Mouse (Mus musculus) liver, embryonic 14.5 days (tissue): Measurements from ENCODE around the gene Pax8. TPM values are rescaled to one million over a fixed set of nuclear protein-coding genes. Genes with fewer than 3 reads are reported as not detected.

Experiments used
- ATAC-seq: fragments of 200-750 bp; cut with Nextera tagmentation; 2 replicates; pipeline ENCODE4 v1.8.0; 2017; ENCODE audit warnings: moderate number of reproducible peaks, mild to moderate bottlenecking, moderate library complexity; ENCODE audit not compliant: insufficient read depth
- DNase-seq, 3 experiments: peaks; one replicate each; pipeline ENCODE4 v3.0.0-alpha.2; 2012 to 2013; ENCODE audit warnings: low read depth in 3 of 3, low spot score in 3 of 3
- H3K27ac ChIP-seq: fragments of 300-500 bp; sonication (generic); 2 replicates; pipeline ENCODE4 v1.5.1; 2014; ENCODE audit warnings: moderate library complexity, mild to moderate bottlenecking, control low read depth, inconsistent platforms
- H3K27me3 ChIP-seq: fragments of 300-500 bp; sonication (generic); 2 replicates; pipeline ENCODE4 v1.6.1; 2014; ENCODE audit warnings: mild to moderate bottlenecking, low read length, moderate library complexity; ENCODE audit not compliant: control insufficient read depth, insufficient read depth
- H3K36me3 ChIP-seq: fragments of 300-500 bp; sonication (generic); replicated peaks from 2 replicates; pipeline ENCODE4 v1.6.1; 2014; ENCODE audit warnings: low read depth; ENCODE audit not compliant: control insufficient read depth, insufficient read depth
- H3K4me1 ChIP-seq, 2 experiments: fragments of 200-500 bp in 1 of 2; fragments of 300-500 bp in 1 of 2; sonication (generic) in 1 of 2; replicated peaks; 2 replicates each; pipeline ENCODE4 v1.6.1; 2012 to 2014; ENCODE audit warnings: antibody characterized with exemption in 1 of 2, inconsistent platforms in 1 of 2, low read length in 1 of 2; ENCODE audit not compliant: control insufficient read depth in 2 of 2, insufficient read depth in 2 of 2
- H3K4me2 ChIP-seq: fragments of 300-500 bp; sonication (generic); 2 replicates; pipeline ENCODE4 v1.6.1; 2014; ENCODE audit warnings: low read depth, mild to moderate bottlenecking, control low read depth, moderate library complexity
- H3K4me3 ChIP-seq, 2 experiments: fragments of 200-500 bp in 1 of 2; fragments of 300-500 bp in 1 of 2; sonication (generic) in 1 of 2; 2 replicates each; pipeline ENCODE4 v1.5.1; 2012 to 2014; ENCODE audit warnings: low read depth in 2 of 2, low read length in 2 of 2, mild to moderate bottlenecking in 2 of 2, control low read depth in 1 of 2, inconsistent platforms in 1 of 2, moderate library complexity in 1 of 2; ENCODE audit not compliant: insufficient read depth in 1 of 2
- H3K9ac ChIP-seq: fragments of 300-500 bp; sonication (generic); replicated peaks from 2 replicates; pipeline ENCODE4 v1.6.1; 2014; ENCODE audit warnings: mild to moderate bottlenecking, control low read depth, moderate library complexity
- H3K9me3 ChIP-seq: fragments of 300-500 bp; sonication (generic); 2 replicates; pipeline ENCODE4 v1.6.1; 2016; ENCODE audit warnings: low read length, mixed read lengths; ENCODE audit not compliant: control insufficient read depth
- CTCF ChIP-seq: IDR thresholded peaks from 2 replicates; pipeline ENCODE4 v1.5.1; 2016; ENCODE audit warnings: antibody characterized with exemption, low read depth, control low read depth
- EP300 ChIP-seq: IDR thresholded peaks from 2 replicates; pipeline ENCODE4 v1.6.1; 2016; ENCODE audit warnings: antibody characterized with exemption, low read depth
- whole genome bisulfite sequencing: fragments of 180-500 bp; shearing (Covaris S2); extraction: QIAGEN DNeasy Blood & Tissue Kit; methylation state at CpG from one replicate; pipeline ENCODE4 v1.1.7; 2014; ENCODE audit not compliant: insufficient replicate concordance; 5-methylcytosine and 5-hydroxymethylcytosine counted together
- polyA plus RNA-seq, 2 experiments: library from polyadenylated mRNA; depleted of rRNA in 1 of 2; stranded (reverse) in 1 of 2; unstranded in 1 of 2; fragments of >200 nt; fragmentation: Nextera tagmentation in 1 of 2; extraction: Ambion mirVana in 1 of 2; gene quantifications; 2 replicates each; pipeline versions ENCODE4 v1.2.1 to v1.2.3; 2012 to 2014

The Pax8 gene
- polyA plus RNA-seq, 2 experiments = 0.03 TPM; not detected in 1

DNA sequence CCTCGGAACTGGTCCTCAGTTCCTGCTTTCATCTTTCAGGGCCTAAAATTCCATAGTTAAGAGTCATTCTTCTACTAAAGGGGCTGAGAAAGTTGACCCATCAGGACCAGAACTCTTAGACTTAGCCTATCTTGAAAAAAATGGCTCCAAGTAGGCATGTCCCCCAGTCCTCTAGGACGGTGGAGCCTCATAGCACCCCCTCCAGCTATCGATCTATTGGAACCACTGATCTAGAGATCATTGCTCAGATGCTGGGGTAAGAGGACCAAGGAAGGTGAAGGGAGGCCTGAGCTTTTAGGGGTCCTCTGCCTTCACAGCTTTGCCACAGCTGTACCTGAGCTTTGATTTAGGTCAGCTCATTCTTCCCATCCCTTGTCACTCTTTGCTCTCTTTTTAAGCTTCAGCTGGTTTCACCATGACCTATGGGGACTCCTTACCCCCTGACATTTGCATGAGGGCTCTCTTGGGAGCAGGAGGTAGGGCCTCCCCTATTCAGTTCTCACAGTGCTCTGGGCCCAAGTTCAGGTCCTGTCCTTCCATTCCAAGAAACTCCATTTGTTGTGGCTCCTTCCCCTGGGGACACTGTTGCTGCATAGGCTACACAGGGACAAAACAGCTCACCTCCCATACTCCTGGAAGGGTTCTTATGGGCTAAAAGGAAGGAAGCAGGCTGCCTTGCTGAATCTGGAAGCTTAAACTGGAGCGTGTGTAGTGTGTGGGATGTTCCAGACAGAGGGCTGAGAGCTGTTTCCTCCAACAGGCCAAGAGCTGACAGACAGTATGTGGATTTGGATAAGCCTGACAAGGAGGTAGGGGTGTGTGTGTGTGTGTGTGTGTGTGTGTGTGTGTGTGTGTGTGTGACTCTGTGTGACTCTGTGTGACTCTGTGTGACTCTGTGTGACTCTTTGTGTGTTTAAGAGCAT, 87.8 kb downstream of the Pax8 start:
- Histone ChIP-seq H3K36me3 (no peaks in the 10 kb centered on the region), H3K4me1 (peaks cover 18 to 31% of the 10 kb centered on the region in 2 experiments; a peak in 3 of 4 replicates), H3K4me3 (peak overlapping the region; percentile 57 to 70; a peak in 3 of 4 replicates), H3K27ac (no peak overlapping the region), H3K4me2 (peak overlapping the region; percentile 79), H3K9me3 (no peaks in the 10 kb centered on the region), H3K9ac (peak overlapping the region; percentile 72; the same call in 1 of the 2 replicates), H3K27me3 (no peaks in the 10 kb centered on the region)
- DNase-seq (no peak), ATAC-seq (no peak)
- TF ChIP-seq EP300 = no peak
- no peak for TF ChIP-seq CTCF
- WGBS = 66% methylated on average over 4 of the region's 4 CpGs

DNA sequence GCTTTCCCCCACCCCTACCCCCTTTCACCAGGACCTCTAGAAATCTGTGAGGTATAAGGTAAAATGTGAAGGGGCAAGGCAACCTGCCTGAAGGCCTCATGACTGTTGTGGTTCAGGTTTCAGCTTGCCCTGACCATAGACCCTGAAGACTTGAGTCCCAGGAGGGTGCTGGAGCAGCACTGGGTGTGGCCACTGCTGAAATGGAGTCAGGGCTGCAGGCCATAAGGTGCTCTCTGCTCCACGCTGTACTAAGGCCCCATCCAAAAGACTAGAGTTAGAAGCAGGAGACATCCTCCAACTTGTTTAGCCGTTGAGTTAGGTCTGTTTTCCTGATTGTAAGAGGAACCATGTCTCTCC, 88.5 kb downstream of the Pax8 start:
- Histone ChIP-seq H3K27me3 (no peaks in the 10 kb centered on the region), H3K9ac (peak overlapping the region; percentile 72), H3K27ac (peak overlapping the region; percentile 36; the same call in 1 of the 2 replicates), H3K9me3 (no peaks in the 10 kb centered on the region), H3K4me1 (peaks cover 18 to 31% of the 10 kb centered on the region in 2 experiments; a peak in 3 of 4 replicates), H3K4me3 (peak overlapping the region; percentile 57 to 70), H3K4me2 (peak overlapping the region; percentile 79), H3K36me3 (no peaks in the 10 kb centered on the region)
- 17% methylated on average over 2 of the region's 2 CpGs for WGBS
- TF ChIP-seq CTCF = no peak
- TF ChIP-seq EP300 = no peak
- ATAC-seq (no peak), DNase-seq (no peak)

- peaks cover 18 to 31% of the 10 kb centered on the region in 2 experiments; a peak in 3 of 4 replicates for H3K4me1 ChIP-seq
- H3K27me3 ChIP-seq = no peaks in the 10 kb centered on the region
- peak overlapping the region; percentile 79 for H3K4me2 ChIP-seq
- H3K4me3 ChIP-seq = peak overlapping the region; percentile 57 to 70
- 19% methylated on average over 21 of the region's 21 CpGs for WGBS
- H3K27ac ChIP-seq = peak overlapping the region; percentile 73
- H3K9ac ChIP-seq = peak overlapping the region; percentile 72
- DNase-seq (peak in 1 of 3 experiments; percentile 35), ATAC-seq (peak; percentile 39; the same call in 1 of the 2 replicates)
- no peaks in the 10 kb centered on the region for H3K36me3 ChIP-seq
- H3K9me3 ChIP-seq = no peaks in the 10 kb centered on the region
- TF ChIP-seq CTCF = no peak
- TF ChIP-seq EP300 = no peak
Measured at GRCm38 (mm10) chr2:24386158-24386963, 89.0 kb downstream of the Pax8 start.

GRCm38 (mm10) chr2:24385111-24385961, 90.1 kb downstream of the Pax8 start:
- peak overlapping the region; percentile 72 for H3K9ac ChIP-seq
- H3K4me2 ChIP-seq = peak overlapping the region; percentile 79
- DNase-seq (peak; percentile 71 to 79 (median 73)), ATAC-seq (peak; percentile 93)
- peak overlapping the region; percentile 73 for H3K27ac ChIP-seq
- H3K9me3 ChIP-seq = no peaks in the 10 kb centered on the region
- H3K36me3 ChIP-seq = no peaks in the 10 kb centered on the region
- H3K4me3 ChIP-seq = peak overlapping the region; percentile 57 to 74
- peaks cover 18 to 31% of the 10 kb centered on the region in 2 experiments; a peak in 3 of 4 replicates for H3K4me1 ChIP-seq
- no peaks in the 10 kb centered on the region for H3K27me3 ChIP-seq
- 20% methylated on average over 14 of the region's 14 CpGs for WGBS
- TF ChIP-seq EP300 (no peak), CTCF (no peak)
